Mouse (Mus musculus) forebrain, embryonic 13.5 days (tissue): ENCODE results near the gene Tspan8. TPM values are rescaled to one million over a fixed set of nuclear protein-coding genes. Genes with fewer than 3 reads are reported as not detected.
"Not testable (repeated sequence)": the region's sequence is repeated elsewhere in the genome, so short reads cannot be mapped to it uniquely, and the experiment has no call there.

Source experiments
- ATAC-seq: fragments of 200-750 bp; cut with Nextera tagmentation; 2 replicates; pipeline ENCODE4 v1.8.0; 2017
- H3K27ac ChIP-seq: fragments of 300-500 bp; sonication (generic); 2 replicates; pipeline ENCODE4 v1.5.1; 2015; ENCODE audit warnings: inconsistent platforms, mild to moderate bottlenecking, moderate library complexity
- H3K27me3 ChIP-seq: fragments of 300-500 bp; sonication (generic); 2 replicates; pipeline ENCODE4 v1.6.1; 2015; ENCODE audit warnings: mild to moderate bottlenecking, inconsistent platforms
- H3K36me3 ChIP-seq: fragments of 300-500 bp; sonication (generic); 2 replicates; pipeline ENCODE4 v1.6.1; 2015; ENCODE audit warnings: mild to moderate bottlenecking, inconsistent platforms; ENCODE audit not compliant: poor library complexity, severe bottlenecking
- H3K4me1 ChIP-seq: fragments of 300-500 bp; sonication (generic); 2 replicates; pipeline ENCODE4 v1.6.1; 2015; ENCODE audit warnings: inconsistent platforms
- H3K4me2 ChIP-seq: fragments of 300-500 bp; sonication (generic); 2 replicates; pipeline ENCODE4 v1.6.1; 2015; ENCODE audit warnings: inconsistent platforms, mild to moderate bottlenecking, moderate library complexity
- H3K4me3 ChIP-seq: fragments of 300-500 bp; sonication (generic); 2 replicates; pipeline ENCODE4 v1.5.1; 2015; ENCODE audit warnings: mild to moderate bottlenecking, inconsistent platforms
- H3K9ac ChIP-seq: fragments of 300-500 bp; sonication (generic); 2 replicates; pipeline ENCODE4 v1.6.1; 2015; ENCODE audit warnings: mild to moderate bottlenecking, inconsistent platforms
- H3K9me3 ChIP-seq: fragments of 300-500 bp; sonication (generic); replicated peaks from 2 replicates; pipeline ENCODE4 v1.6.1; 2016; ENCODE audit warnings: inconsistent platforms
- WGBS: fragments of 180-500 bp; shearing (Covaris S2); methylation state at CpG from one replicate; pipeline ENCODE4 v1.1.7; 2015; 5-methylcytosine and 5-hydroxymethylcytosine counted together
- polyA plus RNA-seq: library from polyadenylated mRNA; unstranded; fragments of >200 nt; fragmentation: Nextera tagmentation; extraction: Ambion mirVana; gene quantifications from 2 replicates; pipeline ENCODE4 v1.2.1, GENCODE M21; 2015

The Tspan8 gene
- polyA plus RNA-seq, 1 experiment from 2014 or later: not detected

DNA sequence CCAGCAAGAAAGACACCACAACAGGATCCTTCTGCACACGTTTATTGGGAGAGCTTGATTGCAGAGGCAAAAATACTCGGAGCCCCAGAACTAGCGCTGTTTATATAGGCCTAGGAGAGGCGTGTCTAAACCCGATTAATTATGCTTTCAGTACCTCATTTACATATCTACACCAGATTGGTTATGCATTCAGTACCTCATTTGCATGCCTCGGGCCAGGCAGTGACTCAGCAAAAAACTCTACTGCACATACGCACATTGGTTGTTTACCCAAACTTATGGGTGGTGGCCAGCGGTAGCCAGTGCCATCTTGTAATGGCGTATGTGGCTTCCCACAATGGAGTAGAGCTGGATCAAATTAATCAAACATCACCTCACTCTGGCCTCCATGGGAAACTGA is 13.6 kb upstream of the Tspan8 start:
- not testable (repeated sequence) for H3K36me3 ChIP-seq, H3K4me1 ChIP-seq, H3K9ac ChIP-seq, ATAC-seq, H3K4me3 ChIP-seq, H3K27ac ChIP-seq, H3K4me2 ChIP-seq, H3K9me3 ChIP-seq, H3K27me3 ChIP-seq
- WGBS: 90% methylated on average over 9 of the region's 9 CpGs

GRCm38 (mm10) chr10:115803765-115804164 is 12.9 kb upstream of the Tspan8 start:
- WGBS: 80% methylated on average over 2 of the region's 2 CpGs

DNA sequence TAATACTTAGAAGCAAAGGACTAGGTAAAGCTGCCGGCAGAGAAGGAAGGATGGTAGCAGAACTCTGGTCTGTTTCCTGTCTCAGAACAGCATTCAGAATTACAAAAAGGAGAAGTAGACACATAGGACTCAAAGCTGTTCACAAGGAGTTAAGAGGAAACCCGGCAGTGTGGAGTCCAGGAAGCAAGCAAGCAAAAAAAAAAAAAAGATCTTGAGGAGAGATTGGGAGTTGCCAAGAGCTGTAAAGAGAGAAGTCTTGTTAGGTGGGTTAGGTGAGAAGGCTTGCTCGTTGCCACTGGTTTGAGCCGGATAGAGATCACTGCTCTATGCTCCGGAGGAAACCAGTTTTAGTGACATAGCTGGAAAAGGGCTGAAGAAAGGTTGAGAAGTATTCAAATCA is 10.6 kb upstream of the Tspan8 start:
- no peak overlapping the region for H3K9ac ChIP-seq
- H3K36me3 ChIP-seq: no peaks in the 10 kb centered on the region
- H3K9me3 ChIP-seq: no peaks in the 10 kb centered on the region
- 90% methylated on average over 5 of the region's 5 CpGs for WGBS
- H3K4me3 ChIP-seq: no peak overlapping the region
- H3K27me3 ChIP-seq: no peaks in the 10 kb centered on the region
- no peak overlapping the region for H3K27ac ChIP-seq
- no peaks in the 10 kb centered on the region for H3K4me1 ChIP-seq
- H3K4me2 ChIP-seq: no peak overlapping the region
- ATAC-seq: no peak

More at GRCm38 (mm10) chr10:115803765-115804164, 12.9 kb upstream of the Tspan8 start:
- Histone ChIP-seq H3K9me3 (no peaks in the 10 kb centered on the region), H3K4me2 (no peak overlapping the region), H3K4me3 (no peak overlapping the region), H3K9ac (no peak overlapping the region), H3K36me3 (no peaks in the 10 kb centered on the region), H3K4me1 (no peaks in the 10 kb centered on the region), H3K27ac (no peak overlapping the region), H3K27me3 (peaks cover 4% of the 10 kb centered on the region; the same call in 1 of the 2 replicates)
- ATAC-seq: no peak

DNA sequence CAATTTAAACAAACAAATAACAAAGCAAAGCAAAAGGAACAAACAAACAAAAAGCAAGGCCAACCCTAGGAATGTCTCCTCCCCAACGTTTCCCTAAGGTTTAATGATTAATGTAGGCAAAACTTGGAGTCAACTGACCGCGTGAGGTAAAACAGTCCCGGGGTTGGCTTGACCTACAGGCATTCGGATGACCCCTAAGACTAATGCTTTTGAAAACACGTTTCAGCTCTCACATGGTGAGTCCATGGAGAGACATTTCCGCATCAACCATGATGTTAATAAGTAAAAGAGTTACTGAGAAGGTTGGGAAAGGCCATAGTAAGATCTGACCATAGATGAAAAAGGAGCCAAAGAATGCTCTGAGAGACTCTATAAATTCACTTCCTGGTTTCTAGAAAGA is 7.5 kb upstream of the Tspan8 start:
- no peaks in the 10 kb centered on the region for H3K36me3 ChIP-seq
- no peaks in the 10 kb centered on the region for H3K4me1 ChIP-seq
- ATAC-seq: no peak
- H3K27ac ChIP-seq: no peak overlapping the region
- H3K4me3 ChIP-seq: no peak overlapping the region
- H3K4me2 ChIP-seq: no peak overlapping the region
- 88% methylated on average over 7 of the region's 7 CpGs for WGBS
- H3K27me3 ChIP-seq: no peaks in the 10 kb centered on the region
- no peaks in the 10 kb centered on the region for H3K9me3 ChIP-seq
- H3K9ac ChIP-seq: no peak overlapping the region

GRCm38 (mm10) chr10:115811519-115811918 is 5.1 kb upstream of the Tspan8 start:
- no peak for ATAC-seq
- 54% methylated on average over 5 of the region's 5 CpGs for WGBS
- no peaks in the 10 kb centered on the region for H3K36me3 ChIP-seq
- no peak overlapping the region for H3K27ac ChIP-seq
- no peak overlapping the region for H3K4me3 ChIP-seq
- H3K9me3 ChIP-seq: no peaks in the 10 kb centered on the region
- no peak overlapping the region for H3K9ac ChIP-seq
- H3K27me3 ChIP-seq: no peaks in the 10 kb centered on the region
- H3K4me1 ChIP-seq: no peaks in the 10 kb centered on the region
- no peak overlapping the region for H3K4me2 ChIP-seq

DNA sequence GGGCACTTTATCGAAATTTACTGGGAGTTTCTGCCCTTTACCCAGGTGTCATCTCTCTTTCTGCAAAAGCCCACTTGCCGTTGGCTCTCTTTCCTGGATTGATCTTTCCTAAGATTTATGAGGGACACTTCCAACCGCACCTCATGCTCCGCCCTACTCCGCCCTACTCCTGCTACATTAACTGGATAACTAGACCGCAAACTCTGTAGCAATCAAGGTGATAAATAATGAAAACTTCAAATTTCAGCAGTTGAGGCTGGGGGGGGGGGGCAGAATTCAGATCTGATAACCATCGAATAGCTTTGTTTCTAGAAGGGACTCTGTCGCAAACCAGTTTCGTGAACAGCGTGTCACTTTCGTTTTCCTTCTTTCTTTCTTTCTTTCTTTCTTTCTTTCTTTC is 1.8 kb upstream of the Tspan8 start:
- Histone ChIP-seq H3K4me3 (no peak overlapping the region), H3K9me3 (no peaks in the 10 kb centered on the region), H3K36me3 (no peaks in the 10 kb centered on the region), H3K27me3 (no peaks in the 10 kb centered on the region), H3K4me2 (no peak overlapping the region), H3K9ac (no peak overlapping the region), H3K27ac (no peak overlapping the region), H3K4me1 (no peaks in the 10 kb centered on the region)
- no peak for ATAC-seq
- WGBS: 97% methylated on average over 11 of the region's 11 CpGs

- Histone ChIP-seq H3K27me3 (no peaks in the 10 kb centered on the region), H3K9ac (no peak overlapping the region), H3K27ac (no peak overlapping the region), H3K36me3 (no peaks in the 10 kb centered on the region), H3K9me3 (no peaks in the 10 kb centered on the region), H3K4me1 (no peaks in the 10 kb centered on the region), H3K4me2 (no peak overlapping the region), H3K4me3 (no peak overlapping the region)
- ATAC-seq: no peak
- WGBS: 75% methylated on average over 13 of the region's 13 CpGs
Measured at GRCm38 (mm10) chr10:115817056-115817724, 558 bp downstream of the Tspan8 start.

DNA sequence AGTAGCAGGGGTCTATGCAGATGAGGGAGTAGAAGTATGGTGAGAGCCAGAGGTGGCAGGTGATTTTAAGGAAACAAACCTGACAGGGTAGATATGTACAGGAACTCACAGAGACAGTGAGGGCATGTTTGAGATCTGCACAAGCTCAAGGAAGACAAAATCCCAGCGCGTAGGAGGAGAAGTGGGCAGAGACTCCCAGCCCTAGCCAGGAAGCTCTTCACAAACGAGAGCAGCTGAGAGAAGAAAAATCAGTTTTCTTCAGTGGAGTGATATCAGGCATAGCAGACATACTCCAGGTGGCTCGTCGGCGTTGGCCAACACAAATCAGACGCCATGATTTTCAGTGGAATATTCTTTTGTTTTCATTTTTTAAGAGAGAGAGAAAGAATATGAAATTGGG is 8.7 kb downstream of the Tspan8 start:
- Histone ChIP-seq H3K4me1 (no peaks in the 10 kb centered on the region), H3K27me3 (no peaks in the 10 kb centered on the region), H3K27ac (no peak overlapping the region), H3K36me3 (no peaks in the 10 kb centered on the region), H3K4me2 (no peak overlapping the region), H3K9ac (no peak overlapping the region), H3K9me3 (no peaks in the 10 kb centered on the region), H3K4me3 (no peak overlapping the region)
- ATAC-seq: no peak
- WGBS: 94% methylated on average over 7 of the region's 7 CpGs

- H3K36me3 ChIP-seq: no peaks in the 10 kb centered on the region
- no peak overlapping the region for H3K4me2 ChIP-seq
- no peaks in the 10 kb centered on the region for H3K27me3 ChIP-seq
- no peak overlapping the region for H3K4me3 ChIP-seq
- H3K9ac ChIP-seq: no peak overlapping the region
- 90% methylated on average over 5 of the region's 5 CpGs for WGBS
- H3K4me1 ChIP-seq: no peaks in the 10 kb centered on the region
- ATAC-seq: no peak
- no peaks in the 10 kb centered on the region for H3K9me3 ChIP-seq
- H3K27ac ChIP-seq: no peak overlapping the region
Measured at GRCm38 (mm10) chr10:115828872-115829271, 12.2 kb downstream of the Tspan8 start.

DNA sequence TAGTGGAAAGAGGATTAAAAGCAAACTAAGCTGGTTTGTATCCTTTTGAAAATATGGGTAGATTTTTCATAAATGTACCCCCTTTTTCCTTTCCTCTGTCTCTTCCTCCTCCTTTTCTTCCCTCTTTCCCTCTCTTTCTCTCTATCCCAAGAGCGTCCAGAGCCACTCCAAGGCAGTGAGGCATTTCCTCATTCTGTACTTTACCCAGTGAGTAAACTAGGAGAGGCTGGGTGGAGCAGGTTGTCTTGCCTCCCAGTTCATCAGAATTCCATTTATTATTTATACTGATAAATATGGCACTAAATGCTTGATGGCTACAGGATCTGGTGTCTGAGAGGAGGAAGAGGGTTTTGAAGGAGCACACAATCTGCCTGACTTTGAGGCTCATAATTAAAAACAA is 13.1 kb downstream of the Tspan8 start:
- H3K4me2 ChIP-seq: no peak overlapping the region
- H3K27ac ChIP-seq: no peak overlapping the region
- 77% methylated on average over 1 of the region's 1 CpGs for WGBS
- no peak for ATAC-seq
- H3K27me3 ChIP-seq: no peaks in the 10 kb centered on the region
- no peaks in the 10 kb centered on the region for H3K9me3 ChIP-seq
- H3K9ac ChIP-seq: no peak overlapping the region
- H3K4me1 ChIP-seq: no peaks in the 10 kb centered on the region
- no peaks in the 10 kb centered on the region for H3K36me3 ChIP-seq
- no peak overlapping the region for H3K4me3 ChIP-seq

- H3K27ac ChIP-seq: no peak overlapping the region
- no peaks in the 10 kb centered on the region for H3K9me3 ChIP-seq
- no peaks in the 10 kb centered on the region for H3K4me1 ChIP-seq
- H3K27me3 ChIP-seq: no peaks in the 10 kb centered on the region
- no peak overlapping the region for H3K4me3 ChIP-seq
- H3K36me3 ChIP-seq: no peaks in the 10 kb centered on the region
- ATAC-seq: no peak
- H3K9ac ChIP-seq: no peak overlapping the region
- WGBS: 66% methylated on average over 3 of the region's 3 CpGs
- no peak overlapping the region for H3K4me2 ChIP-seq
Measured at GRCm38 (mm10) chr10:115830726-115831125, 14.1 kb downstream of the Tspan8 start.

GRCm38 (mm10) chr10:115834017-115834416 is 17.4 kb downstream of the Tspan8 start:
- no peak overlapping the region for H3K27ac ChIP-seq
- no peak for ATAC-seq
- no peaks in the 10 kb centered on the region for H3K27me3 ChIP-seq
- H3K4me1 ChIP-seq: no peaks in the 10 kb centered on the region
- H3K9me3 ChIP-seq: no peaks in the 10 kb centered on the region
- no peak overlapping the region for H3K9ac ChIP-seq
- no peaks in the 10 kb centered on the region for H3K36me3 ChIP-seq
- H3K4me3 ChIP-seq: no peak overlapping the region
- WGBS: 94% methylated on average over 6 of the region's 6 CpGs
- no peak overlapping the region for H3K4me2 ChIP-seq

- ATAC-seq: 0 out of 2 replicates have a peak, but pooled peaks have one; percentile 30
- Histone ChIP-seq H3K36me3 (no peaks in the 10 kb centered on the region), H3K4me2 (peak overlapping the region; percentile 12; the same call in 1 of the 2 replicates), H3K27ac (no peak overlapping the region), H3K9me3 (no peaks in the 10 kb centered on the region), H3K4me1 (no peaks in the 10 kb centered on the region), H3K9ac (no peak overlapping the region), H3K27me3 (no peaks in the 10 kb centered on the region), H3K4me3 (no peak overlapping the region)
- WGBS: 57% methylated on average over 18 of the region's 18 CpGs
Measured at GRCm38 (mm10) chr10:115846930-115847329, 30.3 kb downstream of the Tspan8 start.
